Mouse (Mus musculus): ENCODE results near the gene Sh3rf3. TPM values are rescaled to one million over a fixed set of nuclear protein-coding genes. Genes with fewer than 3 reads are reported as not detected.

Gene Sh3rf3
- polyA plus RNA-seq, 1 experiment from 2014 or later = 1.1 TPM

DNA sequence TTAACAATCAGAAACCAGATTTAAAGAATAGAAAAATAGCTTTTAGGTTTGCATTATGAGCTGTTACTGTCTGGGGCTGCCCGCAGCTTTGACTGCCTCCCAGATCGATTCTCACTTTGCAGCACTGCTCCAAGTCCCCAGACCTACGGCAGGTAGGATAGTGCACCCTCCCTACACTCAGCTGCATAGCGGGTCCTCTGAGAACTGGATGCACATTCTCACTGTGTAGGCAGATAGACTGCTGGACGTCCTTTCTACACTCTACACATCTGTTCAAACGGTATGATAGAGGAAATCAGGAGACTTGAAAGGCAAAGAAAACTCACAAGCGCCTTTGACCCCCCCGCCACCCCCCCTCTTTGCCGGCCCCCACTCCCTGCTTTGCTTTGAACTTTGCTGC lies 42.7 kb downstream of the Sh3rf3 start:
- H3K9ac ChIP-seq = no peak overlapping the region
- 65% methylated on average over 9 of the region's 9 CpGs for WGBS
- no peak overlapping the region for H3K4me3 ChIP-seq (replicated peaks)
- peaks cover 3% of the 10 kb centered on the region; the same call in 1 of the 2 replicates for H3K4me1 ChIP-seq
- no peak overlapping the region for H3K4me2 ChIP-seq
- no peak for ATAC-seq (ENCODE audit: insufficient read depth, low FRiP score, low read depth)
- no peaks in the 10 kb centered on the region for H3K36me3 ChIP-seq
- H3K27me3 ChIP-seq (replicated peaks) = no peaks in the 10 kb centered on the region
- H3K9me3 ChIP-seq = no peaks in the 10 kb centered on the region
- no peak overlapping the region for H3K27ac ChIP-seq

DNA sequence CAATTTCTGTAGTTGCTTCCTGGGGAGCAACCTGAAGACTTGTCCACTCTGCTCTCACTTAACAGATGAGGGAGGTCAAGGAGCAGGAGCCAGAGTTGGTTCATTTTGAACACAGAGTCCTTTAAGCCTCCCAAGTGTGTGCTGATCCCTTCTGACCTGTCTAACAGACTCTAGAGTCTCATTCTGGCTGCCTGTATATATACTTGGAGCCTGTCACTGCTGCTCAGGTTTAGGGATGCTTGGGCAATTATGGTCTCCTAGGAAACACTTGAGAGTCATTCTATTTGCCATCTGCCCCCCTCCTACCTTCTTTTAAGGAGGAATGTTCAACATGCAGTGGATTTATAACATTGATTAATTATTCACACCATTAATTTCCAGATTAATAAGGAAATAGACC lies 43.6 kb downstream of the Sh3rf3 start:
- H3K27me3 ChIP-seq (replicated peaks) = no peaks in the 10 kb centered on the region
- no peaks in the 10 kb centered on the region for H3K36me3 ChIP-seq
- no peaks in the 10 kb centered on the region for H3K9me3 ChIP-seq
- ATAC-seq (ENCODE audit: insufficient read depth, low FRiP score, low read depth) = no peak
- H3K9ac ChIP-seq = no peak overlapping the region
- no peak overlapping the region for H3K4me3 ChIP-seq (replicated peaks)
- H3K27ac ChIP-seq = no peak overlapping the region
- H3K4me1 ChIP-seq = peaks cover 3% of the 10 kb centered on the region; the same call in 1 of the 2 replicates
- H3K4me2 ChIP-seq = no peak overlapping the region

- Histone ChIP-seq H3K36me3 (no peaks in the 10 kb centered on the region), H3K9me3 (no peaks in the 10 kb centered on the region), H3K27ac (no peak overlapping the region), H3K4me1 (no peaks in the 10 kb centered on the region), H3K9ac (no peak overlapping the region), H3K4me2 (no peak overlapping the region), H3K27me3 (replicated peaks) (no peaks in the 10 kb centered on the region), H3K4me3 (replicated peaks) (no peak overlapping the region)
- ATAC-seq (ENCODE audit: insufficient read depth, low FRiP score, low read depth) = no peak
- WGBS = 63% methylated on average over 2 of the region's 2 CpGs
Observed at GRCm38 (mm10) chr10:58864735-58865134, 51.6 kb downstream of the Sh3rf3 start.

- no peak for ATAC-seq (ENCODE audit: insufficient read depth, low FRiP score, low read depth)
- 77% methylated on average over 2 of the region's 2 CpGs for WGBS
Observed at GRCm38 (mm10) chr10:58867536-58867935, 54.4 kb downstream of the Sh3rf3 start.

GRCm38 (mm10) chr10:58869836-58870235 lies 56.7 kb downstream of the Sh3rf3 start:
- H3K4me3 ChIP-seq (replicated peaks) = no peak overlapping the region
- H3K27ac ChIP-seq = no peak overlapping the region
- no peaks in the 10 kb centered on the region for H3K27me3 ChIP-seq (replicated peaks)
- 66% methylated on average over 1 of the region's 1 CpGs for WGBS
- H3K9ac ChIP-seq = no peak overlapping the region
- H3K9me3 ChIP-seq = no peaks in the 10 kb centered on the region
- H3K36me3 ChIP-seq = no peaks in the 10 kb centered on the region
- H3K4me2 ChIP-seq = no peak overlapping the region
- no peak for ATAC-seq (ENCODE audit: insufficient read depth, low FRiP score, low read depth)
- H3K4me1 ChIP-seq = no peaks in the 10 kb centered on the region

More at GRCm38 (mm10) chr10:58867536-58867935, 54.4 kb downstream of the Sh3rf3 start:
- H3K9ac ChIP-seq = no peak overlapping the region
- H3K9me3 ChIP-seq = no peaks in the 10 kb centered on the region
- H3K36me3 ChIP-seq = no peaks in the 10 kb centered on the region
- no peak overlapping the region for H3K27ac ChIP-seq
- no peaks in the 10 kb centered on the region for H3K27me3 ChIP-seq (replicated peaks)
- no peak overlapping the region for H3K4me2 ChIP-seq
- no peaks in the 10 kb centered on the region for H3K4me1 ChIP-seq
- H3K4me3 ChIP-seq (replicated peaks) = no peak overlapping the region

GRCm38 (mm10) chr10:58871149-58871820 lies 58.1 kb downstream of the Sh3rf3 start:
- 75% methylated on average over 10 of the region's 10 CpGs for WGBS
- no peak overlapping the region for H3K4me3 ChIP-seq (replicated peaks)
- no peak overlapping the region for H3K9ac ChIP-seq
- ATAC-seq (ENCODE audit: insufficient read depth, low FRiP score, low read depth) = no peak
- no peaks in the 10 kb centered on the region for H3K9me3 ChIP-seq
- no peak overlapping the region for H3K4me2 ChIP-seq
- H3K27ac ChIP-seq = no peak overlapping the region
- H3K4me1 ChIP-seq = no peaks in the 10 kb centered on the region
- no peaks in the 10 kb centered on the region for H3K27me3 ChIP-seq (replicated peaks)
- no peaks in the 10 kb centered on the region for H3K36me3 ChIP-seq

DNA sequence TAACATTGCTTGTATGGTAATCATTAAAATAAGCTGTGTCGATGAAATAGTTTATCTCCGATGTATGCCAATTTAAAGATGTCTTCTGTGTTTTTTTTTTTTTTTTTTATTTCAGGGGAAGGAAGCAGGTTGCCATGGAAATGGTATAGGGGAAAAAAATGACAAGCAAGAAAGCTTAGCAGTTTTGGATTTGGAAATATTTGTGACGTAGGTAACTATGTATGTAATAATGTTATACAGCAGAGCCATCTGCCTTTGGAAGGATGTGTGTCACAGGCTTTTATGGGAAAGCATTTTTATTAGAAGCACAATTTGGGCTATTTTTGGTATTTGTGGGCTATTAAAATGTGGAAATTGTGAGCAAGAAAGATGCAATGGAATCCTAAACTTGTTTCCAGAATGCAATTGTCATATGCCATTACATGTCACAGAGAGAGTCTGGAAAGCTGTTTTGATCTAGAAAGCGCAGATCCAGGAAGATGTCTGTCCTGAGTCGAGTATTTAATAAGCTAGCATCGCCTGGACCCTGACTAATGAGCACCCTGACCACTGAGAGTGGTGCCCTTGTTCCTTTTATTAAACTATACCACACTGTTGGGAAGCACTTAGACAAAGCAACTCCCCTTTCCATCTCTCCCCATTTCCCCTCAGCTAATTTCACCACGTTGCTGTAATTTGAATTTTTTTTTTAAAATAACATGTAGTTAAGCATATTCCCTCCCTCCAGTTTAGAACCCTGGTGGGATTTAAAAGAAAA lies 58.8 kb downstream of the Sh3rf3 start:
- 76% methylated on average over 7 of the region's 7 CpGs for WGBS
- Histone ChIP-seq H3K4me1 (no peaks in the 10 kb centered on the region), H3K27ac (no peak overlapping the region), H3K9ac (no peak overlapping the region), H3K4me3 (replicated peaks) (no peak overlapping the region), H3K27me3 (replicated peaks) (no peaks in the 10 kb centered on the region), H3K4me2 (no peak overlapping the region), H3K36me3 (no peaks in the 10 kb centered on the region), H3K9me3 (no peaks in the 10 kb centered on the region)
- no peak for ATAC-seq (ENCODE audit: insufficient read depth, low FRiP score, low read depth)

DNA sequence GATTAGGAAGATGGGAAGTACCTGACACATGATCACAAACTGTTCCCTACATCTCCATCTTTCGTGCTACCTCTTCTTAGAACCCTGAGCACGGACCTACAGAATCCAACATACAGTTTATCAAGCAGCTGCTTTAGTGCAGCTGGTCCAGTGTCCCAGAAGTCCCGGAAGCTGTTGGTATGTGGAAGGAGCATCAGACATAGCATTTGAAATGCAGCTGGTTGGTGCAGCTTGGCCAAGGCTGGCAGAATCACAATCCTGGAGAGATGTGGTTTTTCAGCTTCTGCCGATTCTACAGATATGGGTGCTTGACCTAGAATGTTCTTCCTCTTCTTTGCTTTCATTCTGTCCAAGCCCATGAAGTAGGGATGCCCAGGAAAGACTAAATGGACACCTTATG lies 64.7 kb downstream of the Sh3rf3 start:
- Histone ChIP-seq H3K27me3 (replicated peaks) (no peaks in the 10 kb centered on the region), H3K4me2 (no peak overlapping the region), H3K27ac (no peak overlapping the region), H3K9me3 (no peaks in the 10 kb centered on the region), H3K4me3 (replicated peaks) (no peak overlapping the region), H3K9ac (no peak overlapping the region), H3K4me1 (no peaks in the 10 kb centered on the region), H3K36me3 (no peaks in the 10 kb centered on the region)
- ATAC-seq (ENCODE audit: insufficient read depth, low FRiP score, low read depth) = no peak
- WGBS = 86% methylated on average over 4 of the region's 4 CpGs

DNA sequence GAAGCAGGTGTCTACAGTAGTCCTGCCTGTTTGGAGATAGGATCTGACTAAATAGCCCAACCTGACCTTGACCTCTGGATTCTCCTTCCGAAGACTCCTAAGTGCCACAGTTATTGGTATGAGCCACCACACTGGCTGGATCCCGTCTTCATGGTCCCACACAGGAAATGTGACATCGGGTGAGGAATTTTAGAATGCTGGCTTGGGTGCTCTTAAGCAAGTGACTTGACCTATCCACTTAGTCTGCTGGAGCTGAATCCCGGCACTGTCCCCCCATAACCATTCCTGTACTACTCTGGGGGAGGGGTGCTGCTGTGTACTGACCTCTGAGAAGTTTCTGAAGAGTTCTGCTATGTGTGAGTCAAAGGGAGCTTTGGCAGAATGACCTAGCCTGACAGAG lies 65.5 kb downstream of the Sh3rf3 start:
- H3K9me3 ChIP-seq = no peaks in the 10 kb centered on the region
- H3K27ac ChIP-seq = no peak overlapping the region
- no peaks in the 10 kb centered on the region for H3K27me3 ChIP-seq (replicated peaks)
- ATAC-seq (ENCODE audit: insufficient read depth, low FRiP score, low read depth) = no peak
- no peaks in the 10 kb centered on the region for H3K4me1 ChIP-seq
- H3K9ac ChIP-seq = no peak overlapping the region
- H3K4me3 ChIP-seq (replicated peaks) = no peak overlapping the region
- no peaks in the 10 kb centered on the region for H3K36me3 ChIP-seq
- H3K4me2 ChIP-seq = no peak overlapping the region
- 82% methylated on average over 4 of the region's 4 CpGs for WGBS

DNA sequence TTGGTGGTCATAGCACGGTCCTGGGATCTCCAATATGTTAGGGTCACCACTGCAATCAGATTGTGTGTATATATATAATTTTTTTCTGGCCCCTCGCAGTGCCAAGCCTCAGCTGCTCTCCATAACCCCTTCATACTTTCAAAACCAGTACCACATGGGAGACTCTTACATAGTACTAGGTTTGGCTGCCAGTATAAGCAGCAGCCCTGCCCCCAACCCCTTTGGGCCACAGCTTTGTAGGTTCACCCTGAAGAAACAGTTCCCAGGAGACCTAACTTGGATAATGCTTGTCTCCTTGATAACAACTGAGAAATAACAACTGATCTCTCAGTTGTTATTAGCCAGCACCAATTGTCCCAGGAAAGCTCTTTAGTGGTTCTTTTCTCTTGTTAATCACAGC lies 69.6 kb downstream of the Sh3rf3 start:
- 86% methylated on average over 2 of the region's 2 CpGs for WGBS
- ATAC-seq (ENCODE audit: insufficient read depth, low FRiP score, low read depth) = no peak

GRCm38 (mm10) chr10:58885351-58885750 lies 72.2 kb downstream of the Sh3rf3 start:
- Histone ChIP-seq H3K27ac (no peak overlapping the region), H3K9me3 (no peaks in the 10 kb centered on the region), H3K36me3 (no peaks in the 10 kb centered on the region), H3K27me3 (replicated peaks) (no peaks in the 10 kb centered on the region), H3K4me1 (no peaks in the 10 kb centered on the region), H3K4me3 (replicated peaks) (no peak overlapping the region), H3K9ac (no peak overlapping the region), H3K4me2 (no peak overlapping the region)
- 51% methylated on average over 5 of the region's 5 CpGs for WGBS
- no peak for ATAC-seq (ENCODE audit: insufficient read depth, low FRiP score, low read depth)

More for the DNA sequence above, 69.6 kb downstream of the Sh3rf3 start:
- no peaks in the 10 kb centered on the region for H3K4me1 ChIP-seq
- H3K27me3 ChIP-seq (replicated peaks) = no peaks in the 10 kb centered on the region
- H3K4me2 ChIP-seq = no peak overlapping the region
- H3K9ac ChIP-seq = no peak overlapping the region
- H3K9me3 ChIP-seq = no peaks in the 10 kb centered on the region
- no peaks in the 10 kb centered on the region for H3K36me3 ChIP-seq
- H3K27ac ChIP-seq = no peak overlapping the region
- no peak overlapping the region for H3K4me3 ChIP-seq (replicated peaks)

DNA sequence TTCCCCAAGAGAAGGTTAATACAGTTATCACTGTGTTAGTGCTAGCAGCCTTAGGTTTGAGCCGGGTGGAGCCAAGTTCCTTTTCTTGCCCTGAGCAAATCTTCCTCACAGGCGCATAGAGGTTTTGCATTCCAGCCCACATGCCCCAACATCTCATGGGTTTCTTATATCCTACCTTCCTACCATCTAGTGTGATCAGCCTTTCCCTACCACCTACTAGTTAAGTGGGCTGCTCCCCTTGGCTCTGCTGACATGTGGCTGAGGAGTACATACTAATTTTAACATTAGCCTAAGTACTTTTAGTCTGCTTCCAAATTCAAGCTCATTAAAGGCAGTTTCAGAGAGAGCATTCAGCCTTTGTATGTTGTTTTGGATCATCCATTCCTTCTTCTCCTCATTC lies 72.7 kb downstream of the Sh3rf3 start:
- no peak overlapping the region for H3K9ac ChIP-seq
- no peaks in the 10 kb centered on the region for H3K27me3 ChIP-seq (replicated peaks)
- H3K9me3 ChIP-seq = no peaks in the 10 kb centered on the region
- no peaks in the 10 kb centered on the region for H3K36me3 ChIP-seq
- H3K27ac ChIP-seq = no peak overlapping the region
- H3K4me3 ChIP-seq (replicated peaks) = no peak overlapping the region
- H3K4me2 ChIP-seq = no peak overlapping the region
- WGBS = 83% methylated on average over 2 of the region's 2 CpGs
- H3K4me1 ChIP-seq = no peaks in the 10 kb centered on the region
- no peak for ATAC-seq (ENCODE audit: insufficient read depth, low FRiP score, low read depth)
